Mouse (Mus musculus) thymus, postnatal 25 days (tissue): ENCODE results near the gene Ppip5k2.
A peak's percentile ranks its signal among the peaks of the same experiment; 100 is the strongest.

ENCODE experiments used
- DNase-seq: peaks from one replicate; pipeline ENCODE4 v3.0.0; 2022

Ppip5k2 gene

GRCm38 (mm10) chr1:97753216-97753615 is 17.0 kb downstream of the Ppip5k2 start:
- no peak for DNase-seq

- DNase-seq: no peak
These were observed 22.0 kb downstream of the Ppip5k2 start for GRCm38 (mm10) chr1:97748163-97748562.

GRCm38 (mm10) chr1:97746261-97746660 is 23.9 kb downstream of the Ppip5k2 start:
- no peak for DNase-seq

- DNase-seq: no peak
These were observed 24.5 kb downstream of the Ppip5k2 start for GRCm38 (mm10) chr1:97745712-97746111.

GRCm38 (mm10) chr1:97743063-97743462 is 27.1 kb downstream of the Ppip5k2 start:
- DNase-seq: no peak

- no peak for DNase-seq
These were observed 40.9 kb downstream of the Ppip5k2 start for GRCm38 (mm10) chr1:97729339-97729738.

GRCm38 (mm10) chr1:97726730-97727129 is 43.5 kb downstream of the Ppip5k2 start:
- DNase-seq: no peak

GRCm38 (mm10) chr1:97718440-97718839 is 51.8 kb downstream of the Ppip5k2 start:
- DNase-seq: no peak

GRCm38 (mm10) chr1:97714334-97714868 is 55.8 kb downstream of the Ppip5k2 start:
- DNase-seq: no peak

GRCm38 (mm10) chr1:97710520-97710919 is 59.7 kb downstream of the Ppip5k2 start:
- DNase-seq: no peak

GRCm38 (mm10) chr1:97705389-97705788 is 64.8 kb downstream of the Ppip5k2 start:
- no peak for DNase-seq

GRCm38 (mm10) chr1:97704646-97705045 is 65.6 kb downstream of the Ppip5k2 start:
- DNase-seq: no peak

GRCm38 (mm10) chr1:97698956-97699570 is 71.1 kb downstream of the Ppip5k2 start:
- DNase-seq: no peak

GRCm38 (mm10) chr1:97697273-97697672 is 72.9 kb downstream of the Ppip5k2 start:
- DNase-seq: no peak

GRCm38 (mm10) chr1:97693825-97694224 is 76.4 kb downstream of the Ppip5k2 start:
- DNase-seq: no peak

GRCm38 (mm10) chr1:97688756-97689155 is 81.5 kb downstream of the Ppip5k2 start:
- peak; percentile 63 for DNase-seq

GRCm38 (mm10) chr1:97676526-97677177 is 93.6 kb downstream of the Ppip5k2 start:
- DNase-seq: no peak

GRCm38 (mm10) chr1:97676115-97676514 is 94.1 kb downstream of the Ppip5k2 start:
- DNase-seq: no peak

- no peak for DNase-seq
These were observed 97.4 kb downstream of the Ppip5k2 start for GRCm38 (mm10) chr1:97672849-97673248.

GRCm38 (mm10) chr1:97667288-97667687 is 102.9 kb downstream of the Ppip5k2 start:
- DNase-seq: no peak

GRCm38 (mm10) chr1:97662324-97662723 is 107.9 kb downstream of the Ppip5k2 start:
- no peak for DNase-seq

- DNase-seq: peak; percentile 82
These were observed 108.6 kb downstream of the Ppip5k2 start, which contains the start of gene D1Ertd622e for GRCm38 (mm10) chr1:97661406-97662241. Gene D1Ertd622e (minus strand): TSS chr1:97662074.

- DNase-seq: peak; percentile 66
These were observed 109.4 kb downstream of the Ppip5k2 start for GRCm38 (mm10) chr1:97660687-97661405.
